Mouse (Mus musculus): Measurements from ENCODE around the gene Otx1.

DNA sequence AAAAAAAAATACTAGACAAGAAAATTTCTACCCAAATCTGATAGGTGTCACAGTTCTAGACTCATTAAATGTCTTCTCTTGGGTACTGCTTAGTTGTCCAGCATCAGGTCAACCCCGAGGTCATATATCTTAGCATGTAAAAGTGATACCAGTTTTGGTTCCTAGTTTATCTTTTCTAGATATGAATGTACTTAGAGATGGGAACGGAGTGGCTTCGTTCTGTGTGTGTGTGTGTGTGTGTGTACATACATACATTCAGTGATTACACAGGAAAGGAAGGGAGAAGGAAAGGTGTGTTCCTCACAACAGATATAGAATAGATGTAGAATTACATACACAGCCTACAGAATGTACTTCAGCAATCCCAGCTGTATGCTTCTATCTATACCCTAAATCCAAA lies 30.9 kb upstream of the Otx1 start:
- TF ChIP-seq CTCF (IDR thresholded peaks at IDR 0.05; ENCODE audit: extremely low read depth, insufficient read length, insufficient replicate concordance, low read depth, low read length): no peak
- TF ChIP-seq POLR2A (IDR thresholded peaks at IDR 0.05; ENCODE audit: low read depth, low read length): no peak
